Comparison of ENCODE assay signal across 27 mouse cellular contexts in genomic region chr17:50426146-50426545, GRCm38 (mm10).
DNase-seq lines count a peak whose midpoint lies in the region; ATAC-seq lines count a peak whose summit lies in the region.
"Had no signal": no experiment of that assay in that cellular context is flagged by ENCODE, and none has a peak within 500 bp of the region (broad histone marks: within the 10 kb centered on the region; RNA-seq: fewer than 3 reads in every experiment).

No protein-coding gene starts in this region.

- intact Hi-C loops in left cerebral cortex, postnatal 36 days (cut with DNase I): no loop called here

- H3K4me3 ChIP-seq in forebrain, embryonic 10.5 days: no peak overlapping the region
- no peak overlapping the region for H3K4me3 ChIP-seq in forebrain, embryonic 13.5 days
- H3K4me3 ChIP-seq: embryonic facial prominence, embryonic 13.5 days; heart, adult 2 months; hindbrain, embryonic 13.5 days; left cerebral cortex, adult 2 months; limb, embryonic 10.5 days; midbrain, embryonic 12.5 days had no signal

- no peak for ATAC-seq in forebrain, embryonic 13.5 days
- ATAC-seq: inflammation-experienced regulatory T-cells, adult 6 months had no signal

- peaks cover 6% of the 10 kb centered on the region; the same call in 1 of the 2 replicates for H3K9me3 ChIP-seq in forebrain, embryonic 10.5 days
- no peaks in the 10 kb centered on the region for H3K9me3 ChIP-seq in forebrain, embryonic 13.5 days (replicated peaks)
- H3K9me3 ChIP-seq: embryonic facial prominence, embryonic 13.5 days; hindbrain, embryonic 13.5 days; limb, embryonic 10.5 days; midbrain, embryonic 12.5 days had no signal

- no peaks in the 10 kb centered on the region; the same call in 1 of the 2 replicates for H3K27me3 ChIP-seq in forebrain, embryonic 10.5 days (ENCODE audit: poor library complexity, severe bottlenecking)
- no peaks in the 10 kb centered on the region for H3K27me3 ChIP-seq in forebrain, embryonic 13.5 days
- H3K27me3 ChIP-seq: embryonic facial prominence, embryonic 13.5 days; hindbrain, embryonic 13.5 days; midbrain, embryonic 12.5 days had no signal

- peak overlapping the region; percentile 36; the same call in 1 of the 2 replicates for H3K27ac ChIP-seq in forebrain, embryonic 10.5 days
- no peak overlapping the region for H3K27ac ChIP-seq in forebrain, embryonic 13.5 days
- H3K27ac ChIP-seq: embryonic facial prominence, embryonic 13.5 days; heart, adult 2 months; hindbrain, embryonic 13.5 days; kidney, postnatal 0 days; left cerebral cortex, adult 2 months; limb, embryonic 10.5 days had no signal

- 79% methylated on average over 7 of the region's 7 CpGs for WGBS in forebrain, embryonic 10.5 days
- 76% methylated on average over 7 of the region's 7 CpGs for WGBS in forebrain, embryonic 13.5 days

- no peak overlapping the region for H3K4me2 ChIP-seq in forebrain, embryonic 13.5 days
- H3K4me2 ChIP-seq: embryonic facial prominence, embryonic 13.5 days; hindbrain, embryonic 13.5 days; midbrain, embryonic 12.5 days had no signal

- no peaks in the 10 kb centered on the region for H3K36me3 ChIP-seq in forebrain, embryonic 10.5 days (replicated peaks)
- H3K36me3 ChIP-seq in forebrain, embryonic 13.5 days (ENCODE audit: poor library complexity, severe bottlenecking): no peaks in the 10 kb centered on the region
- H3K36me3 ChIP-seq: embryonic facial prominence, embryonic 13.5 days; hindbrain, embryonic 13.5 days; limb, embryonic 10.5 days; midbrain, embryonic 12.5 days had no signal

- DNase-seq in forebrain, embryonic 10.5 days (ENCODE audit: extremely low spot score, low spot score): no peak
- DNase-seq in thymus, postnatal 0 days (ENCODE audit: low spot score): peak; percentile 43
- DNase-seq in thymus, adult 18-20 months: no peak
- DNase-seq in T-cell, adult 2 months (ENCODE audit: low spot score): peak; percentile 3
- DNase-seq in thymus, postnatal 25 days: peak; percentile 38
- no peak for DNase-seq in left cerebral cortex, postnatal 36 days (ENCODE audit: low spot score in 2 of 2)
- no peak for DNase-seq in ovary, postnatal 14 days (ENCODE audit: low spot score)
- DNase-seq: adrenal gland, adult 2 months; cerebellum, adult 18-20 months; cerebellum, postnatal 36 days; embryo, embryonic 11 days; gastrocnemius, postnatal 25 days; heart, adult 2 months; heart, postnatal 36 days; kidney, adult 18-20 months; lung, adult 2 months; lung, postnatal 14 days; retina, postnatal 1 day; right cerebral cortex, postnatal 4 days had no signal

- H3K4me1 ChIP-seq in forebrain, embryonic 10.5 days: peaks cover 27% of the 10 kb centered on the region
- peaks cover 21% of the 10 kb centered on the region for H3K4me1 ChIP-seq in forebrain, embryonic 13.5 days
- H3K4me1 ChIP-seq: embryonic facial prominence, embryonic 13.5 days; limb, embryonic 10.5 days had no signal

- H3K9ac ChIP-seq in forebrain, embryonic 13.5 days: no peak overlapping the region
- H3K9ac ChIP-seq: embryonic facial prominence, embryonic 13.5 days; hindbrain, embryonic 13.5 days; midbrain, embryonic 12.5 days had no signal

Comparison
In these comparisons a context has a peak if more than half of its experiments do, and no peak if none do; other contexts are left out.
1. DNase-seq: peak in thymus, postnatal 0 days (single experiment), T-cell, adult 2 months (single experiment) and thymus, postnatal 25 days (single experiment); none in forebrain, embryonic 10.5 days (single experiment), thymus, adult 18-20 months (0 of 2), left cerebral cortex, postnatal 36 days (0 of 2) and ovary, postnatal 14 days (single experiment).